Mouse (Mus musculus): ENCODE data around the gene Tmem235.

- TF ChIP-seq CTCF (IDR thresholded peaks at IDR 0.05; ENCODE audit: low read depth, low read length) (no peak), POLR2A (IDR thresholded peaks at IDR 0.05; ENCODE audit: extremely low read depth, insufficient read depth, low read length) (no peak)
Measured at GRCm38 (mm10) chr11:117823411-117823810, 37.1 kb upstream of the Tmem235 start.
